Mouse (Mus musculus) megakaryocyte, embryonic 14.5 days (primary cell): ENCODE results near the gene Hdgfl3.

Experiments used
- FLI1 ChIP-seq: IDR thresholded peaks from 2 replicates; pipeline ENCODE4 v1.6.1; 2012; ENCODE audit warnings: low read length, inconsistent platforms, mixed read lengths
- GATA1 ChIP-seq: IDR thresholded peaks from 3 replicates; pipeline ENCODE4 v1.6.1; 2012; ENCODE audit warnings: mixed read lengths, low read length, inconsistent platforms, borderline replicate concordance

GRCm38 (mm10) chr7:81834847-81835246 is 99.4 kb downstream of the Hdgfl3 start:
- no peak for TF ChIP-seq GATA1
- no peak for TF ChIP-seq FLI1
